Mouse (Mus musculus) kidney, adult 8-10 months (tissue): ENCODE results near the gene Rbms1.
A peak's percentile ranks its signal among the peaks of the same experiment; 100 is the strongest.

Experiments
- DNase-seq, 2 experiments: peaks; one replicate each; pipeline ENCODE4 v3.0.0; 2022

Gene Rbms1

DNA sequence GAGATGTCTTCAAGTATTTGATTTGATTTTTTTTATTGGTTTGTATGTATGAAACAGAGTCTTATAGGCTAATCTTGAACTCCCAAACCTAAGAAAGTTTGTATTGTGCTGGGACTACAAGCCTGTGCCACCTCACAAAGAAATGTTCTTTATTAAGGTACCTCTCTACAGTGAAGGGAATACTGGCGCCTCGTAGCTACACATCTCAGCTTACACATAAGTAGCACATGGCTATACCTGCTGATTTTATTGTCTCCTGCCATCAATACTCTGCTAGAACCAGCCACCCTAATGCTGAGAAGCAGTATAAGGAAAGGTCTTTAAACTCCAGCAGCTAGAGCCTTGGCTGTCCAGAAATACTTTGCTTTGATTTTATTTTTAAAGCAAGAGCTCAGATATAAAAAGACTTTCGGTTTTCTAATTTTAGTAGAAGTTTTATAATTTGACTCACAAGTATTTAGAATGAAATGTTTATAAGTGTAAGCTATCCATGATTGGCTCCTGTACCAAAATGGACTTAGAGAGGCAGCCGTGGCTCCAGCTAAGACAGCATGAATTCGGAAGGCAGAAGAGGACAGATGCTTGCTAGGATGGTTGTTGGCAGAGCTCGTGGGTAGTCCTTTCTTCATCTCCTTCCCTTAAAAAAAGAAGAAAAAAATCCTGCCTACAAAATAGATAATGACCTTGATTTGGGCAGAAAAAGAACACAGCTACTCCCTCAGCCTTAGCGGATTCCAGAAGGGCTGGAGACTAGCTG lies 48.3 kb downstream of the Rbms1 start:
- no peak for DNase-seq

GRCm38 (mm10) chr2:60913281-60913680 lies 49.7 kb downstream of the Rbms1 start:
- DNase-seq = no peak

- DNase-seq = no peak
These were observed 51.3 kb downstream of the Rbms1 start for GRCm38 (mm10) chr2:60911716-60912115.

- DNase-seq = peak; percentile 76 to 79
These were observed 52.2 kb downstream of the Rbms1 start for GRCm38 (mm10) chr2:60910820-60911219.

DNA sequence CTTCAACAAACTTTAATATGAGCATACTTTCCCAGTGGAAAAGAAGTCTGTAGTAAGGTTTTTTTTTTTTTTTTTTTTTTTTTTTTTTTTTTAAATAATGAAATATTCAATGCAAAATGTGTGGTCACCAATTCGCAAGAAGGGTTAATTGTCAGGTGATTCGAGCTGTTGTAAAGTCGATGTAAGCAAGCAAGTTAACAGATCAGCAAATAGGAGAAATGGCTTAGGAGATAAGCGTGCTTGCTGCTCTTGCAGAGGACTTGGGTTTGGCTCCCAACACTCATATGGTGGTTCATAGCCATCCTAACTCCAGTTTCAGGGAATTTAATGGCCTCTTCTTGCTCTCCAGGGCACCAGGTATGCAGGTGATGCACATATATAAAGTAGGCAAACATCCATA lies 54.4 kb downstream of the Rbms1 start:
- no peak for DNase-seq

- no peak for DNase-seq
These were observed 54.9 kb downstream of the Rbms1 start for GRCm38 (mm10) chr2:60908116-60908515.

DNA sequence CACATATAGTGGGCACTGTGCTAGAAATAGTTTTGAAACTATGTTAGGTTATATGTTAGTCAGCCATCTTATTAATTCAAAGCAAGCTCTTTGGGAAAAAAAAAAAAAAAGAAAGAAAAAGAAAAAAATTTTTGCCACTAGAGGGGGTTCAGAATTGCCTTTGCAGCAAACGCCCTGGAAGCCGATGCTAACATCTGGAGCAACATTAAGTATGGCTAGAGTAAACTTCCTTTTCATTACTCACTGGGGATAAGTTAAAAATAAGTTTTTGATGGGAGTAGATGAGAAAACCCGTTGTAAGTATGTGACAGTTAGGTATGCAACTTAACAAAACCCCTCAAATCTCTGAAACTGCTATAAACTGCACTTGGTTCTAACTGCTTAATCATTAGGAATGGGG lies 57.7 kb downstream of the Rbms1 start:
- no peak for DNase-seq

GRCm38 (mm10) chr2:60904141-60904540 lies 58.9 kb downstream of the Rbms1 start:
- DNase-seq = no peak

GRCm38 (mm10) chr2:60903535-60903934 lies 59.5 kb downstream of the Rbms1 start:
- no peak for DNase-seq

- no peak for DNase-seq
These were observed 60.4 kb downstream of the Rbms1 start for GRCm38 (mm10) chr2:60902446-60903137.

DNA sequence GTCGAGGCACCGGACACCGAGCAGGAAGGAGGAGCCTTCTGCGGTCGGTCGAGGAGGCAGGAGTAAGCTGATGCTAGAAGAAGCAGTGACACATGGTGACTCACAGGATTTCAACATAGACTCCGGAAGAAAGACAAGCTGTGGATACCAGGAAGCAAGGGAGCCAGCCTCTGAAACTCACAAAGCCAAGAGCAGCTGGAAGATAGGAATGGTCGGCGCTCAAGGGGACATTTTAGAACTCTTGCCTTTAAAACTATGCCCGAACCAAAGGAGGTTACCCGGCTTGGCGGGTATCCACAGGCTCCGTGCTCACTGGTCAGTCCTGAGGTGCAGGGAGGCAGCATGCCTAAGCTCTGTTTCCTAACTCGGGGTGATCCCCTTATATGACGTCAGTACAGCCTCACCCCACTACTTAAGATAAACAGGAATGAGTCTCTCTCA lies 61.5 kb downstream of the Rbms1 start:
- peak in 1 of 2 experiments; percentile 35 for DNase-seq

GRCm38 (mm10) chr2:60901013-60901412 lies 62.0 kb downstream of the Rbms1 start:
- no peak for DNase-seq

GRCm38 (mm10) chr2:60893042-60893441 lies 70.0 kb downstream of the Rbms1 start:
- no peak for DNase-seq

- no peak for DNase-seq
These were observed 79.1 kb downstream of the Rbms1 start for GRCm38 (mm10) chr2:60883931-60884330.

GRCm38 (mm10) chr2:60883043-60883365 lies 80.0 kb downstream of the Rbms1 start:
- DNase-seq = no peak

DNA sequence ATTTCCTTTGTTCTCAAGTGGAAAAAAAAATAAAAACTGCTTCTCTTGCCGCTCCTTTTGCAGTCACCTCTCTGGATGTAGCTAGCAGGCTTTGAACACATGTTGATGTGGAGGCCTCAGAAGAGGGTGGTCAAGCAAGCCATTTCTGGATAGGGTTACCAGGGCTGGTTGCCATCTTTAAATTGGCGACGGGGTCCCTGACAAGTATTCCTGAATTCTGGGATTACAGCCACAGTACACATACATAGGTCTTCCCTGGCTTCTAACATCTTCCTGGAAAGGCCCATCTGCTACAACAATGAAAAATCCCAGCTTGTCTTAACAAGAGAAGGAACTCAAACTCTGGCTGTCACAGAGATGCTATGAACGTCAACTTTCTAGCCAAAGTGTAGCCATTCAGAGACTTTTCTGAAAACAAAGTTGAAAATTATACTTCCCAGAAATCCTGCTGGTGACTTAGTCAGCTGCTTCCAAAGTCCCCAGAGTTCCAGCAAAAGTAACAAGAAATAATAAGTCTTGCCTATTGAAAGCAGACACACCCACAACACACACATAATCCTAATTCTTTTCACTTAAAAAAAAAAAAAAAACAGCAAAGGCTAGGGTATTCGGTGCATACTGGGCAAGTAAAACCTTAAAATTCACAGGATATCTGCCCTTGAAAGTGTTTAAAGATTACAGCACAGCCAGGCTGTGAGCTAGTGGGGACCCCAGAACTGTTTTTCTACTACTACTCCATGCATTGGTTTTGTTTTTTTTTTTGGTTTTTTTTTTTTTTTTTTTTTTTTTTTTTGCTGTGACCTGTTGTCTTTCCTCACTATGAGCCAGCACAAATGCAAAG lies 80.6 kb downstream of the Rbms1 start:
- no peak for DNase-seq

GRCm38 (mm10) chr2:60881571-60882041 lies 81.4 kb downstream of the Rbms1 start:
- DNase-seq = no peak

DNA sequence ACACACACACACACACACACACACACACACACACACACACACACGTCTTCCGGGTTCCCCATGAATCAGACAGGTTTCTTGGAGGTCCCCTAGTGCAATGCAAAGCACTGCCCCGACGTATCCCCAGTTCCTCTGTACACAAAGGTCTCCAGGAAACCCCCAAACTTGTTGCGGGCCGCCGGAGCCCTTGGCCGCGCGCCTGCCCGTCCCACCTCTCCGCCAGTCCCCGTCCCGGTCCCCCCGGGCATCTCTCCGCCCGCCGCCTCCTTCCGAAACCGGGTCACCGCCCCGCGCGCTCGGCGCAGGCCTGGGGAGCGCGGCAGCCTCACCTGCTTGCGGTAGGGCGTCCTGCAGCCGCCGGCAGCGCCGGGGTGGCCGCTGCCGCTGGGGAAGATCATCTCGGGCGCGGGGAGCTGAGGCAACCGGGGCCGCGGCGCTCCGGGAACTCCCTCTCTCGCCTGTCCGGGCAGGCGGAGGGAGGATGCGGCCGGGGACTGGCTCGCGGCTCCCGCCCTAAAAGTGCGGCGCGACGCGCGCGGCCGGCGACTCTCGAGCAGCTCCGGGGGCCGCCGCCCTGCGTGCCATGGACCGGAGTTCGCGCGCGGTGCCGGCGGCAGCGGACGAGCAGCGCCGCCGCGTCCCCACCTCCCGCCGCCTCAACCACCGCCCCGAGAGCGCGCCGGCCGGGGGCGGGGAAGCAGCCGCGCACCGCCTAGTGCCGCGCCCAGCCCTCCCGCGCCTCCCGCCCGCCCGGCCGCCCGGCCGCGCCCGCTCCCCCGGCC lies 82.0 kb downstream of the Rbms1 start:
- peak; percentile 57 to 60 for DNase-seq

- no peak for DNase-seq
These were observed 82.8 kb downstream of the Rbms1 start for GRCm38 (mm10) chr2:60879966-60880788.

GRCm38 (mm10) chr2:60879141-60879818 lies 83.7 kb downstream of the Rbms1 start:
- no peak for DNase-seq
